ENCODE assay signal across 18 mouse cellular contexts in the genomic region with DNA sequence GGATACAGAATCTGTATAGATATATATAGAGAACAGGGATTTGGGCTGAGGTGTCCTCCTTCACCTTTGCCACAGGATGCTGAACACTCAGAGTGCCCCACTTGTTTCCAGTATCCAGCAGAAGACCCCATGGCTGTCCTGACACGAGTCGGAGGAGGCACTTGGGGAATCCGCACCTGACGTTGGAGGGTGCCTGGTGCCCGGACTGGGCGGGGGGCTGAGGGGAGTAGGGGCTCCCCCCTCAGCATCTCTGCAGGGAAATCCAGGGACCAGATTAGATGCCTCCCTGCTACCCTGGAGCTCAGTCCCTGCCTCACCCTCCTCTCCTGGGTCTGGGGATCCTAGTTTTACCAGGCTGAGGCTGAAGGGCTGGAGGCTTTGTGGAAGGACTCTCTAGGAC. TPM values are rescaled to one million over a fixed set of nuclear protein-coding genes. Genes with fewer than 3 reads are reported as not detected.
A peak's percentile ranks its signal among the peaks of the same experiment; 100 is the strongest.
DNase-seq lines count a peak whose midpoint lies in the region; ATAC-seq and TF ChIP-seq lines count a peak whose summit lies in the region.
"Had no signal": no experiment of that assay in that cellular context is flagged by ENCODE, and none has a peak within 500 bp of the region (broad histone marks: within the 10 kb centered on the region; RNA-seq: fewer than 3 reads in every experiment).

No protein-coding gene starts in this region.

- 75% methylated on average over 6 of the region's 6 CpGs for WGBS in heart, embryonic 10.5 days
- 88% methylated on average over 6 of the region's 6 CpGs for WGBS in hindbrain, embryonic 10.5 days
- WGBS in hindbrain, postnatal 0 days, result 87% methylated on average over 6 of the region's 6 CpGs
- WGBS in neural tube, embryonic 11.5 days, result 93% methylated on average over 6 of the region's 6 CpGs

- intact Hi-C loops in heart, postnatal 14 days (cut with DNase I), result loop anchor here (5.0 kb wide), 1 partner anchor 82 kb away; the partner anchor contains the start of gene Tars2

- no peaks in the 10 kb centered on the region for H3K27me3 ChIP-seq in heart, embryonic 10.5 days (ENCODE audit: insufficient read depth, poor library complexity, severe bottlenecking)
- peaks cover 8% of the 10 kb centered on the region; the same call in 1 of the 2 replicates for H3K27me3 ChIP-seq in hindbrain, embryonic 10.5 days (ENCODE audit: insufficient read depth, poor library complexity, severe bottlenecking)
- H3K27me3 ChIP-seq in hindbrain, postnatal 0 days (ENCODE audit: insufficient read depth, low read length), result no peaks in the 10 kb centered on the region
- no peaks in the 10 kb centered on the region for H3K27me3 ChIP-seq in neural tube, embryonic 11.5 days (ENCODE audit: control insufficient read depth, insufficient read depth, low read length)
- H3K27me3 ChIP-seq: forebrain, embryonic 15.5 days; hindbrain, embryonic 15.5 days had no signal

- no peak for DNase-seq in heart, embryonic 10.5 days (ENCODE audit: low spot score)
- no peak for DNase-seq in heart, postnatal 14 days
- no peak for DNase-seq in hindbrain, embryonic 10.5 days (ENCODE audit: low spot score)
- no peak for DNase-seq in hindbrain, postnatal 0 days (ENCODE audit: low spot score)
- no peak for DNase-seq in neural tube, embryonic 11.5 days (ENCODE audit: low spot score)
- DNase-seq in neural tube, embryonic 10.5 days (ENCODE audit: extremely low spot score, low spot score), result no peak
- no peak for DNase-seq in ovary, postnatal 36 days (ENCODE audit: low spot score)
- DNase-seq: adrenal gland, adult 8-10 months; adrenal gland, postnatal 36 days; cerebellum, adult 2 months; cerebellum, postnatal 10 days; gastrocnemius, postnatal 14 days; kidney, adult 11 months; kidney, adult 9 months had no signal

- no peak for TF ChIP-seq CTCF in hindbrain, postnatal 0 days (IDR thresholded peaks at IDR 0.05; ENCODE audit: low read depth)

- no peak overlapping the region; the same call in 1 of the 2 replicates for H3K4me3 ChIP-seq in heart, embryonic 10.5 days
- H3K4me3 ChIP-seq in hindbrain, embryonic 10.5 days, result no peak overlapping the region
- no peak overlapping the region for H3K4me3 ChIP-seq in hindbrain, postnatal 0 days (ENCODE audit: low read length)
- no peak overlapping the region for H3K4me3 ChIP-seq in neural tube, embryonic 11.5 days (ENCODE audit: low read depth, low read length)
- H3K4me3 ChIP-seq: embryonic facial prominence, embryonic 10.5 days; forebrain, embryonic 15.5 days; hindbrain, embryonic 15.5 days had no signal

- H3K4me1 ChIP-seq in heart, embryonic 10.5 days, result peaks cover 80% of the 10 kb centered on the region
- H3K4me1 ChIP-seq in hindbrain, embryonic 10.5 days (replicated peaks), result peaks cover 69% of the 10 kb centered on the region
- no peaks in the 10 kb centered on the region for H3K4me1 ChIP-seq in hindbrain, postnatal 0 days (ENCODE audit: insufficient read depth, low read length)
- no peaks in the 10 kb centered on the region for H3K4me1 ChIP-seq in neural tube, embryonic 11.5 days (ENCODE audit: control insufficient read depth, insufficient read depth, low read length)

- ATAC-seq in hindbrain, postnatal 0 days, result no peak
- ATAC-seq in neural tube, embryonic 11.5 days (ENCODE audit: insufficient read depth, low FRiP score, low TSS enrichment), result no peak
- ATAC-seq: forebrain, embryonic 15.5 days had no signal

- no peak overlapping the region for H3K9ac ChIP-seq in hindbrain, postnatal 0 days (replicated peaks; ENCODE audit: low read length)
- H3K9ac ChIP-seq in neural tube, embryonic 11.5 days (ENCODE audit: low read length), result peak overlapping the region; percentile 23; the same call in 1 of the 2 replicates
- H3K9ac ChIP-seq: forebrain, embryonic 15.5 days; hindbrain, embryonic 15.5 days had no signal

- H3K4me2 ChIP-seq in hindbrain, postnatal 0 days (ENCODE audit: low read depth, low read length), result no peak overlapping the region
- H3K4me2 ChIP-seq in neural tube, embryonic 11.5 days (ENCODE audit: low read depth), result no peak overlapping the region
- H3K4me2 ChIP-seq: forebrain, embryonic 15.5 days; hindbrain, embryonic 15.5 days had no signal

- H3K9me3 ChIP-seq in heart, embryonic 10.5 days, result no peaks in the 10 kb centered on the region
- H3K9me3 ChIP-seq in hindbrain, embryonic 10.5 days, result no peaks in the 10 kb centered on the region
- H3K9me3 ChIP-seq in hindbrain, postnatal 0 days (ENCODE audit: low read length), result no peaks in the 10 kb centered on the region
- H3K9me3 ChIP-seq in neural tube, embryonic 11.5 days (ENCODE audit: control insufficient read depth, low read length), result no peaks in the 10 kb centered on the region
- H3K9me3 ChIP-seq: embryonic facial prominence, embryonic 10.5 days; forebrain, embryonic 15.5 days; G1E; hindbrain, embryonic 15.5 days had no signal

- H3K36me3 ChIP-seq in heart, embryonic 10.5 days, result 0 out of 2 replicates have a peak, but pooled peaks cover 3% of the 10 kb centered on the region
- peaks cover 16% of the 10 kb centered on the region for H3K36me3 ChIP-seq in hindbrain, embryonic 10.5 days
- no peaks in the 10 kb centered on the region for H3K36me3 ChIP-seq in hindbrain, postnatal 0 days (ENCODE audit: insufficient read depth, low read length)
- H3K36me3 ChIP-seq in neural tube, embryonic 11.5 days (ENCODE audit: control insufficient read depth, insufficient read depth, low read length), result no peaks in the 10 kb centered on the region
- H3K36me3 ChIP-seq: forebrain, embryonic 15.5 days; hindbrain, embryonic 15.5 days had no signal

- peak overlapping the region; percentile 49; the same call in 1 of the 2 replicates for H3K27ac ChIP-seq in heart, embryonic 10.5 days
- H3K27ac ChIP-seq in hindbrain, embryonic 10.5 days, result peak overlapping the region; percentile 57; the same call in 1 of the 2 replicates
- H3K27ac ChIP-seq in hindbrain, postnatal 0 days, result no peak overlapping the region
- no peak overlapping the region for H3K27ac ChIP-seq in neural tube, embryonic 11.5 days (ENCODE audit: low read depth, low read length)
- H3K27ac ChIP-seq: forebrain, embryonic 15.5 days; hindbrain, embryonic 15.5 days had no signal

RNA-seq across cellular contexts. Expression of gene Adamtsl4, which starts 7.0 kb away (rescaled TPM):
- polyA plus RNA-seq in heart, embryonic 10.5 days (2016; fragmentation: Nextera tagmentation; extraction: Ambion mirVana), result 4.2 and 5.7 TPM in 2 replicates
- 10 to 100 TPM; 48.3 to 57.2 TPM for total RNA-seq in heart, postnatal 14 days (2021)
- polyA plus RNA-seq in hindbrain, embryonic 10.5 days (2016; fragmentation: Nextera tagmentation; extraction: Ambion mirVana), result 0.73 and 0.86 TPM in 2 replicates
- 1.0 and 1.6 TPM in 2 replicates for total RNA-seq in hindbrain, postnatal 0 days (2014; rRNA removed)
- polyA plus RNA-seq in hindbrain, postnatal 0 days (2015; fragmentation: Nextera tagmentation; extraction: Ambion mirVana), result 1.4 and 2.1 TPM in 2 replicates
- 0.42 and 0.82 TPM in 2 replicates for polyA plus RNA-seq in neural tube, embryonic 11.5 days (2014; fragmentation: Nextera tagmentation; extraction: Ambion mirVana)
- polyA plus RNA-seq: G1E had no signal

RNA-seq across cellular contexts. Expression of gene Mcl1, which starts 22.1 kb away (rescaled TPM):
- 37.7 and 50.2 TPM in 2 replicates for polyA plus RNA-seq in heart, embryonic 10.5 days (2016; fragmentation: Nextera tagmentation; extraction: Ambion mirVana)
- 100 to 1,000 TPM; 161 to 165 TPM for total RNA-seq in heart, postnatal 14 days (2021)
- polyA plus RNA-seq in hindbrain, embryonic 10.5 days (2016; fragmentation: Nextera tagmentation; extraction: Ambion mirVana), result 47.2 and 53.4 TPM in 2 replicates
- 110 and 126 TPM in 2 replicates for total RNA-seq in hindbrain, postnatal 0 days (2014; rRNA removed)
- 38.8 and 41.5 TPM in 2 replicates for polyA plus RNA-seq in hindbrain, postnatal 0 days (2015; fragmentation: Nextera tagmentation; extraction: Ambion mirVana)
- polyA plus RNA-seq in neural tube, embryonic 11.5 days (2014; fragmentation: Nextera tagmentation; extraction: Ambion mirVana), result 75.7 and 79.4 TPM in 2 replicates

RNA-seq across cellular contexts. Expression of gene Ensa, which starts 55.9 kb away (rescaled TPM):
- 59.3 and 67.2 TPM in 2 replicates for polyA plus RNA-seq in heart, embryonic 10.5 days (2016; fragmentation: Nextera tagmentation; extraction: Ambion mirVana)
- total RNA-seq in heart, postnatal 14 days (2021), result 10 to 100 TPM; 62.5 to 63.7 TPM
- polyA plus RNA-seq in hindbrain, embryonic 10.5 days (2016; fragmentation: Nextera tagmentation; extraction: Ambion mirVana), result 84.8 and 89.9 TPM in 2 replicates
- 84.3 and 93.8 TPM in 2 replicates for total RNA-seq in hindbrain, postnatal 0 days (2014; rRNA removed)
- 136 and 139 TPM in 2 replicates for polyA plus RNA-seq in hindbrain, postnatal 0 days (2015; fragmentation: Nextera tagmentation; extraction: Ambion mirVana)
- polyA plus RNA-seq in neural tube, embryonic 11.5 days (2014; fragmentation: Nextera tagmentation; extraction: Ambion mirVana), result 84.4 TPM in 2 replicates

RNA-seq across cellular contexts. Expression of gene Ecm1, which starts 58.7 kb away (rescaled TPM):
- polyA plus RNA-seq in heart, embryonic 10.5 days (2016; fragmentation: Nextera tagmentation; extraction: Ambion mirVana), result 76.8 and 109 TPM in 2 replicates
- total RNA-seq in heart, postnatal 14 days (2021), result 10 to 100 TPM; 46.0 to 59.8 TPM
- 14.2 and 20.3 TPM in 2 replicates for polyA plus RNA-seq in hindbrain, embryonic 10.5 days (2016; fragmentation: Nextera tagmentation; extraction: Ambion mirVana)
- total RNA-seq in hindbrain, postnatal 0 days (2014; rRNA removed), result 11.4 and 14.3 TPM in 2 replicates
- polyA plus RNA-seq in hindbrain, postnatal 0 days (2015; fragmentation: Nextera tagmentation; extraction: Ambion mirVana), result 8.9 and 11.4 TPM in 2 replicates
- 20.5 and 21.5 TPM in 2 replicates for polyA plus RNA-seq in neural tube, embryonic 11.5 days (2014; fragmentation: Nextera tagmentation; extraction: Ambion mirVana)

Comparison
In these comparisons a context has a peak if more than half of its experiments do, and no peak if none do; other contexts are left out.
1. H3K27ac ChIP-seq: peak in heart, embryonic 10.5 days (single experiment) and hindbrain, embryonic 10.5 days (single experiment); none in hindbrain, postnatal 0 days (single experiment) and neural tube, embryonic 11.5 days (single experiment).